Mouse (Mus musculus): Measurements from ENCODE around the gene Miip.

Miip gene

DNA sequence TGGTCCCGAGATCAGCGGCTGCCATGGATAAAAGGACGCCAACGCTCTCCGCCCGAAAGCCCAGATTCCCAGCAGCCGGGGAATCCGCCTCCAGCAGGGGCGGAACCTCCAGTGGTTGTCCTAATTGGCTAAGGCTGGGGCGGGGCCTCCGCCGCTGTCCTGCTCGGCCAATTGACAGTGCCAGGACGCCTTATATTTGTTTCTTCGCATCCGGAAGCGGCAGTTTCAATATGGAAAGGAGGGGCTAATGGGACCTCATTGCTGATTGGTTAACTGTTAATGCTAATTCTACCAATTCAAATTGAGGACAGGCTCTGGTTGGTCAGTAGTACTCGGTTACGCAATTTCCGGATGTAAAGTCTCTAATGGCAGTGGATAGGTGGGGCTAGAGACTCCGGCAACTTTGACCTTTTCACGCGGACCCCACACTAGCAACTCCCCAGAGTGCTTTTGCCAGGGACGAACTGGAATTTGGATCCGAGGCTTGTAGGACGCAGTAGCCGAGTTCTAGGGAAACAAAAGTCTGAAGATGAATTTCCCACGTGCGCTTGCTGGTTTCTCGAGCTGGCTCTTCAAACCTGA, at the start of gene Miip, which contains the start of gene Fv1:
Gene Miip (minus strand): TSS at position 367 of the 582 bp plus-strand sequence.
Gene Fv1 (plus strand): TSS at position 530 of the 582 bp plus-strand sequence.
- peak; percentile 97 for DNase-seq

DNA sequence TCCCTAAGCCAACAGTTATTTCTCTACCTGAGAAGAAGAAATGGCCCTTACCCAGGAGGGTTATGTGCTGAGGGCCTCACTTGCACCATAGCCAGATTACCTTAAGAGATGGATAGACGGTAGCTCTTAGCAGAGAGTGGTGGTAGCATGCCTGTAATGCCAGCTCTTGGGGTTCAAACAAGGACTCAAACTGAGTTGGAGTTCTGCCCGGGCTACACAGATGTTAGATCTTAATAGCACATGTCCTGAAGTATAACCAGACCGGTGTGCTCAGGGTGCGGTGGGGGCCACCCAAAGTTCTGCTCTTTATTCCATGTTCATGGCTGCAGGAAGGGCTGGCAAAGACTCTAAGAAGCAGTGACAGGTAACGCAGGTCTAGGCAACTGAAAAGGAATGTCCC, 40.9 kb upstream of the Miip start:
- DNase-seq, result no peak

DNA sequence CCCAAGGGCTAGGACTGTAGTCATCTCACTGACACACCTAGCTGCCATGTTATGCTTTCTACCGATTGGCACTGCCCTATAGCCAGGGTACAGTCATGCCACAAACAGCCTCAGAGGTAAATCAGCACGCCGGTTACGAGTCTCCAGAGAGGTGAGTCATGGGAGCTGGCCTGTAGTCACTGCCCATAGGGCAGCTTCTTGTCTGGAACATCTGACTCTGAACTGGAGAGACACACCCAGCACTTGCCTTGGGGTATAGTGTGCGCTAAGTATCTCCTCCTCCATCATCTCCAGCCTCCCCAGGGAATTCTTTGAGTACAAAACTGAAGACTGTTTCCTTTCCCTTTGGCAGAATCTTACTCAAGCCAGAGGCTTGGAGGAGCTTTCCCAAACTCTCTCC, 37.6 kb upstream of the Miip start:
- peak; percentile 38 for DNase-seq

DNA sequence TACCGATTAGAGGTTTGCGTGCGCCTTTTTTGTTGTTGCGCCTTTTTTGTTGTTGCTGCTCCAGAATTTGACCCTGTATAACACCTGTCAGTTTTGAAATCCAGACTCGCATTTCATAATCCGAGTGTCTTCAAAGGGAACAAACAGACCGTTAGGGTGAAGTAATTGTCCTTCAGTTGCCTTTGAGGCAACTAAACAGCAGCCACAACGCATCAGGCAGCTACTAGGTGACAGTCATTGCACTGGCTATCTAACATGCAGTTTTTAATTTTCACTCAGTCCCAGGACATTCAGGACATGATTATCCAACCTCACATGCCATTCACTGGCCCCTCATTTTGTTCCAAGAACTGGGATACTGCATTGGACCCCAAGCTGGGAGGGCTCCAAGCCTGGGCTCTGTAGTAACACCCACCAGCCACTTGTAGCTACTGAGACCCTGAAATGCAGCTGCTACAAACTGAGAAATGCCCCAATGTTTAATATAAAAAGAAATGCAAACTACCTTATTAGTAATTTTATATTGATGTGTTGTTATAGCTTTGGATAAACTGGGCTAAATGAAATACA, 36.6 kb upstream of the Miip start:
- peak; percentile 64 for DNase-seq

DNA sequence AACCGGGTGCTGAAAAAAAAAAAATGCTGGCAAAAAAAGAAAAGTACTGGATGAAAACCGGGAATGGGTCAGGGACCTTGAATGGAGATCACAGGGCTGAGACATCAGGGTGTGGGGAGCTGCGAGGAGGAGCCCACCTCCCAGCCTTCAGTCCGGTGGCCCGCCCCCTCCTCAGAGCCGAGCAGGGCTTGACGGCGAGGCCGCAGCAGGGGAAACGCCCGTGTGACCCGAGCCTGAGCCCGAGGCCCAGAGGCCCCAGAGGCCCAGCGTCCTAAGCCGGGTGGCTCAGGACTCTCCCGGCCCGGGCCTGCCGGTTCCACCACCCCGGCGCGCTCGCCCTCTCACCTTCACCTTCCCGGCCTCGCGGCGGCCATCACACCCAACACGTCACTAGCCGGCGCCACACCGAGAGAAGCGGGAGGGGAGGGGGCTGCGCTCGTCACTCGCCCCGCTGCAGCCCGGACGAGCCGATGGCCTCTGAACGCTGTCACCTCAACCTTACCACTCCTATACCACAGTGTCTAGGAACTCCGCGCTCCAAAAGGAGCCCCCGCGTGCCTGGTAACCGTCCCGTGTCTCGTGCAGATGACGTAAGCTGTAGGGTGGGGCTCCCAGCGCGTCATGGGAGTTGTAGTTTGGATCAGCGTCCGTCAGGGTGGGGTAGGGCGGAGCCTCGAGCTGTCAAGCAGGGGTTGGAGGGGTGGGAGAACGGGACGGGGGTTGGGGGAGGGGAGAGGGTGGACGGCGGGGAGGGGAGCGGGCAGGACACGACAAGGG, 35.9 kb upstream of the Miip start, which contains the start of gene Mfn2:
Gene Mfn2 (minus strand): TSS at position 392 of the 777 bp plus-strand sequence.
- DNase-seq, result peak; percentile 94

DNA sequence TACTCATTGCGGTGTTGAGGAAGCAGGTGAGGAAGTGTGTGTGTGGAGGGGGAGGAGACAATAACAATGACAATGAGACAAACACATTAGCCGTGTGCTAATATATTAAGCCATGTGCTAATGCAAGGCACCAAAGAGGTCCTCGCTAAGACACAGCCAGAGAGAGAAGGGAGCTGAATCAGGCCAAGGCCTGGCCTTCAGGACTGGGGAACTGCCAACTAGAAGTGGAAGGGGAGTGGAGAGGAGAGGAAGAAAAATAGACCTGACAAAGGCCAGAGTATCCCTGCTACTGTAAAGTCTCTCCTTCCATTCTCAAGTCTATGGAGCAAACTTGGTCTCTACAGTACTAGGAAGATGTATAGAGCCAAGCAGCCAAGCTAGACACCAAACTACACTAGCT, 35.0 kb upstream of the Miip start:
- peak; percentile 47 for DNase-seq

DNA sequence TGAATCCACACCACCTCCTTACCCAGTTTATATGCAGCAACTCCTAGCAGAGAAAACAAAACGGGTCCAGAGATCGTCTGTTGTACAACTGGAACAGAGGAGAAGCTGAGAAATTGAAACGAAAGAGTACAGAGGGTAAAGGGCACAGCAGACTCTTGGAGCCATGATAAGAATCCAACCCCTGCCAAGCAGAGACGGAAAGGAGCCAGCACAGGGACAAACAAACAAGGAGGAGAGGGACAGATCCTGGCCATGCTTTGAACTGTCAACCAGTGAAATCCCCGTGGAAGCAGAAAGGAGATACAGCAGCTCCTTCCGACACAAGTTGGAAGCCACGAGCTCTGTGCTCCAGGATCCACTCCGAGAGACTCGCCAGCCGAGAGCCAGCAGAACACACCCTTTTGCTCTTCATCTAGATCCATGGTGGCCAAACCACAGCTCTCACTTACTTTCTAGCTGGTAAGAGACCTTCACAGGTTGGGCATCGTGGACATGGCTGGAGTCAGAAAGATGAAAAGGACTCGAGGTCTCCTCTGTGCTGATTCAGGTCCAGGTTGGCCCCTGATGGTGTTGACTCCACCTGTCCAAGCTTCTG, 34.4 kb upstream of the Miip start:
- DNase-seq, result peak; percentile 36

DNA sequence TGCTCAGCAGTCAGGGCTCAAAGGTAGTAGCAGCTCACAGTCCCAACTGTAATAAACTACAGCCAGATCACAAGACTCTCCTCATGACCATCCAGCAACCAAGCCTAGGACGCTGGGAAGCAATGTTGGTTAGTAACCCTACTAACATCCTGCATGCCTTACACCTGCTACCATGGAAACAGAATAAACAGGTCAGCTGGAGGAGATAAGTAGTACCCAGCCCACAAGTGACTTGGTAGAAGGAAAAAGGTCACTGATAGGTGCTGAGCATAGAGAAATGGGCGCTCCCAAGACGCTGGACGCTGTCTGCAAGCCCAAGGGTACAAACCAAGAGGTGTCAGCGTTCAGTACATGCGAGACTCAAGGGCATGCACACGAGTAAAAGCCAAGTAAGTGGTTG, 31.8 kb upstream of the Miip start:
- no peak for DNase-seq

DNA sequence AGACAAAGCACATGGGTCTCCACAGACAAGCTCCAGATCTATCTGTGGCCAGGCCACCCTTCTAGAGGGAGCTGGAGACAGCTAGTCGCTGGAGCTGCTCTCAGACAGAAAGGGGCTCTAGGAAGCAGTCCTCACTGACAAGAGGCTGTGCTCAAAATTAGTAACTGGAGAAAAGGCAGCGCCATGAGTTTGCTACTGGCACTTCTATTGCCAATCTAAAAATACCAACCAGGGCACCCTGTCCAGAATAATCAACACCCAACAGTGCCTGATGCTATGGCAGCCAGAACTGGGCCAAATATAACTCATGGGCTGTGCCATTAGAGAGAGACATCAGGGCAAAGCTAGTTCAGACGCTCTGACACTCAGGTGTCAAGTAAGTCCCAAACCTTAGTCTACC, 28.7 kb upstream of the Miip start:
- peak; percentile 50 for DNase-seq

DNA sequence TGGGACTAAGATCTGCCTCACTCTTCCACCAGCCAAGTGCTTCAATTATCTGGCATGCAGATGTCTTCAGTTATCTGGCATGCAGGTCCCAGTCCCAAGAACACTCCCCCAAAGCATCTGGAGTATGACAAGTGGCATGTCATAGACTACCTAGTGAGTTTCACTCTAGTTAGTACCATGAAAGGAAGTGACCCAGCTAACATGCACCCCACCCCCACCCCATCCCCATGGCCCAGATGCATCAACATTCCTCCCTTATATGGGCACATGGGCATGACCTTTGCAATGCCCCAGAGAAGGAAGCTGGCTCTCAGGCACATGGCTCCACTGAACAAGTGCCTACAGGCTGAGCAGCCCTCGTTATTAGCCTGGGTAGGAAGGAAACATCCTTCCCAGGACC, 27.8 kb upstream of the Miip start:
- DNase-seq, result no peak

DNA sequence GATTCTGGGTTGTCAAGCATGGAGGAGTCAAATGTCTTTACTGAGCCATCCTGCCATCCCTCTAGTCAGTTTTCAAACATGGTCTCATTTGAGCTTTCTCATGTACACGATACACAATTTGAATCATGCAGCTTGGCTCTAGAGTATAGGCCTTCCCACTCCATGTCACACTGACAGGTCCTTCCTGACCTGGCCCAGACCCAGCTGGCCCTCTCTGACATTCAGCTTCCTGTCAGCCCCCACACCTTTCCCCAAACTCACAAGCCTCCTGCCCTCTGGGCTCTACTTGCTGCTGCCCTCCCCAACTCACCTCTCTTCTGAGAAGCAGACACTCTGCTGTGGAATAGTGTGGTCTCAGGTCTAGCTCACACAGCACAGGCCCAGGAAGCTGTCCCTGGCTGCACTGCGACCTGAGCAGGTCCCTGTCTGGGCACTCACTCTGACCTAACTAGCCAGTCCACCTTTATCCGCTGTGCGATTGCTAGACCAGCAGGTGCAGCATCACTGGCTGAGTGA, 27.3 kb upstream of the Miip start:
- no peak for DNase-seq

DNA sequence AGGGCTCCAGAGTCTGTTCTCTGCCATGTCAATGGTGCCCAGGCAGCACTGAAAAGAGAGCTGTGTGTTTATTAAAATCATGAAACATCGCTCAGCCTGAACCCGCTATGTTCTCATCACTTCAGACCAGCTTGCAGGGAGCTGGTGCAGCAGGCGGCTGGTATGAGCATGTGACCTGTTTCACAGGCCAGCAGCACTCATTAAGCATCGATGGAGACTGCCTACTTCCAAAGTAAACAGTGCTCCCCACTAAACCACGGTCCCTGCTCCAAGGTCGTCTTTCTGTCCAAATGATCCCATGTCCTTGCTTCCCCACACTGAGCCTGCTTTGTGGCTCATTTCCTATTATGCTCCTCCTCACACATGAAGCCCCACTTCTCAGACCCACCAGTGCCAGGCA, 21.7 kb upstream of the Miip start:
- DNase-seq, result no peak

DNA sequence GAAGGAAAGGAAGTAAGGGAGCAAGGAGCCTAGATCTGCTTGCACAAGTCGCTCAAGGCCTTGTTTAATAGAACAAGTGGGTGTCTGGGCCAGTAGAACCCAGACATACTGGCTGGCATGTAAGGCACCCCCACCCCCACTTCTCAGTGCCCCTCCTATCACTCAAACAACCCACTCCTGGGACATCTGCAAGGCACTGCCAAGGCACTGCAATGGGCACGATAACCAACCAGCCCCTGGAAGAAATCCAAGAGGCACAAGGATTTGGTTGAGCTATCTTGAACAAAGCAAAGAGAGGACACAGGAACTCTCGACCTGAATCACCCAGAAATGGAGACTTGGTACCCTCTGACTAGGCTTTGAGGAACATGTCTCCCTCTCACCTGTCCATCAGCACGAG, 19.6 kb upstream of the Miip start:
- DNase-seq, result no peak

DNA sequence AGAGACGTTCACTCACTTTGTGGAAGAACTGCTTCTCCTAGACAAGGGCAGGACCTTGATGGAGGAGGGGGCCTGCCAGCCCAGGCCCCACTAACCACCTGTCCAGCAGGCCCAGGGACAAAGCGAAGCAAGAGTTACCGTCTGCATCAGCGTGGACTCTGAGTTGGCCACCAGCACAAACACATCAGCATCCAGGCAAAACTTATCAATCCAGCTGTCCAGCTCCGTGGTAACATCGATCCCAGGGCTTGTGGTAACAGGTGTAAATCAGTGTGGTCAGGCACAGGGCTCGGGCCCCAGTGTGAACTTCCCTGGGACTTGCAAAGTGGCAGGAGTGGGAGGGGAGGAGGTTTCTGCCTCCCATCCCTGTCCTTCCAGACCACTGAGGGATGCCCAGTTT, 18.7 kb upstream of the Miip start:
- no peak for DNase-seq

DNA sequence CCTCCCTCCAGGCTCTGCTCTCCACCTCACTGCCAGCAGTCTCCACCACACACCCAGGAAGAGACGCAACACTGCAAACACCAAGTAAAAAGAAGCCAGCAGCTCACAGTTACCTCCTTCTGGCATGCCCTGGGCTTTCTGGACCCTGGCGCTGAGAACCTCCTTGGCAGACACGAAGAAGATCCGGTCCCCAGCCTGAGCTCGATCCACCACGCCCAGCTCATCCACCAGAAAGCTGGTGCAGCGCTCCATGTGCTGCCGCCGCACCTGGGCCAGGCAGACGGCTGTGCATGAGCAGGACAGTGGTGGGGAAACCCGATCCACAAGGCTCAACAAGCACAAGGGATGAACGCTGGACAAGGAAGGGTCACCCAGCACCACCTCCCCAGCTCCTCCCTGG, 17.5 kb upstream of the Miip start:
- DNase-seq, result no peak

DNA sequence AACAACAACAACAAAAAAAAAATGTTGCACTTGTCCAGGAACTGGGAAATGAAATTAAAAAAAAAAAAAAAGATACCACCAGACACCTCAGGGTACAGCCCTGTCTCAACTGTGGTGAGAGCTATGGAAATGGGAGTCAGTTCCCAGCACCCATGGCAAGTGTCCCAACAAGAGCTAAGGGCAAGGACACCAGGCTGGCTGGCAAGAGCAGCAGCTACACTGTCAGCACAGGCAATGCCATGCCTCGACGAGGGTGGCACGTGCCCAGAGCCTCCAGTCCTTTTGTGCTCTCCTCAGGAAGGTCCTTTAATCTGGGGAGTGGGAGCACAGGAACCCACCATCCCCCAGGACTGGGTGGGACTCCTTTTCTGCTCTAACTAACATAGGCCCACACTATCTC, 15.5 kb upstream of the Miip start:
- DNase-seq, result no peak

DNA sequence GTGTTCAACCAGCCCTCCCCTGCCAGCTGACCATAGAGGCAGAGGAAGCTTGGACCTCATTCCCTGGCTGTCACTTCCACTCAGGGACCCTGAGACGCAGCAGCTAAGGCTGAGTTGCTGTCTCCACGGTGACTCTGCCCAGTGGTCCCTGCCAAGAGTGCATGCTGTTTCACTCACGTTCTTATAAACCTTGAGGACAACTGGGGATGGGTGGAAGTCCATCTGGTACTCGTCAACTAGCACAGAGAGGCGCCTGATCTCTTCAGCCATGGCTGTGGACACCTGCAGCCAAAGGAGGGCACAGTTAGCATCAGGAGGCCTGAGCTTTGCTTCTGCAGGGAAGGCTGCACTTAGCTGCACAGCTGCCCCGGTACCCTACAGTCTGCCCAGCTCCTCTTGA, 14.4 kb upstream of the Miip start:
- no peak for DNase-seq

DNA sequence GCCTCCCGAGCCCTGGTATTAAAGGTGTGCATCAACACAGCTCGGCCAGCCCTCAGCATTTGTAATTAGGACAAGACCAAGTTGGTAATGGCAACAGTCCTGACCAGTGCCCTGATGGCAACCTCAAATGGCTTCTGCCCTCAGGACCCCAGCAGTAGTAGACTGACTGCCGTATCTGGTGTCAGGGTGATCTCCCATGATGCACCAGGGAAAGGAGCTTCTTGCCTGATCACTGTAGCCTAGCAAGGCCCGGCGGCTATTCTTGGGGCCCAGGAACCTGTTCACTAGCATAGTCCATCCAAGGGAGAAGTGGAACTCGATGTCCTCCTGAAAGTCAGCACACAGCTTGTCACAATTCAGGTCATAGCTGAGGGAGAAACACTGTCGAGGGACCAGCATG, 13.2 kb upstream of the Miip start:
- no peak for DNase-seq

DNA sequence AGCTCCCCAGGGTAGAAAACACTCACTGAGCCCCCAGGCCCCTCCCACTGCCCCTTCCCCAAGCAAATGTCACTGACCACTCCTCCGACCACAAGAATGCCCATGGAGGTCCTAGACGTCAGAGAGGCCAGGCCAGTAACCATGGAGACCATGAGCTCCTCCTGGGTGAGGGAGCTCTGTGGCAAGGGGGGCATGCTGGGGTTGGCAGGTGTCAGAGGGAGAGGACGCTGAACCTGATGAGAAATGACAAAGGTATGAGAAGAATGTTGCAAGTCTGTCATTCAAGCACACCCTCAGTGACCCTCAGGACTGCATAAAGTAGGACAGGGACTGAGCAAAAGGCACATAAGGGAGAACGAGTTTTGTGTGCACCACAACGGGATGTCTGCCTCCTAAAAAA, 11.2 kb upstream of the Miip start:
- no peak for DNase-seq

DNA sequence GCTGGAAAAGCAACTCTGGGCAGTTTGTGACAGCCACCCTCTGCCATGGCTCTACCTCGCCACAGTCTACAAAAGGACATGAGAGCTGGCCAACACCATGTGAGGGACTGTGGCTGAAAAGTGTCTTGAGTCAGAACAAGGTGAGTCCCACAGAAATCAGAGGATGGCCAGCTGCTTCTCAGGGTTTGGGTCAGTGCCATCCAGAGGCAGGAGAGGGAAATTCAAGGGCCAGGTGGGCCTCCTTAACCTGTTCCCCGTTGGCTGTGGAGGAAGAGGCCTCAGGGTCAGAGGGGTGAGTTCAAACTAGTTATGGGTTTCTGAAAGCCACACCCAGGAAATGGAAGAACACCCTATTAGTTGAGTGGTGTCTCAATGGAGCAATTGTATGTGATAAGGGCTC, 10.8 kb upstream of the Miip start:
- no peak for DNase-seq

DNA sequence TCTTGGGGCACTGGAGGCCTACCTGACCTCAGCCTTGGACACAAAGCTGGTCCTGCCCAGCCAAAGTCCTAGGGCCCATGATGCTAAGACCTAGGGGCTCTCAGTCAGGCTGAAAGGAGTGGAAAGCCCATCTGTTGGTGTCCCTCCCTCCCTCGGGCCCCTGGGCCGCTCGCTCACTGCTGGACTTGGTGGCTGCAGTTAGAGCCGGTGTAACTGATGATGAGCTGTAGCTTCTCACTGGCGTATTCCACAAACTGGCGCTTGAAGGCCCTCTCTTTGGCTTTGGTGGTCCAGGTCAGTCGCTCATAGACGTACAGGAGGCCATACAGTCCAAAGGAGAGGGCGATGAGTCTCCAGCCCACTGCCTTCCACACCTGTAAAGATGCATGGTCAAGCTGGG, 9.9 kb upstream of the Miip start:
- no peak for DNase-seq

DNA sequence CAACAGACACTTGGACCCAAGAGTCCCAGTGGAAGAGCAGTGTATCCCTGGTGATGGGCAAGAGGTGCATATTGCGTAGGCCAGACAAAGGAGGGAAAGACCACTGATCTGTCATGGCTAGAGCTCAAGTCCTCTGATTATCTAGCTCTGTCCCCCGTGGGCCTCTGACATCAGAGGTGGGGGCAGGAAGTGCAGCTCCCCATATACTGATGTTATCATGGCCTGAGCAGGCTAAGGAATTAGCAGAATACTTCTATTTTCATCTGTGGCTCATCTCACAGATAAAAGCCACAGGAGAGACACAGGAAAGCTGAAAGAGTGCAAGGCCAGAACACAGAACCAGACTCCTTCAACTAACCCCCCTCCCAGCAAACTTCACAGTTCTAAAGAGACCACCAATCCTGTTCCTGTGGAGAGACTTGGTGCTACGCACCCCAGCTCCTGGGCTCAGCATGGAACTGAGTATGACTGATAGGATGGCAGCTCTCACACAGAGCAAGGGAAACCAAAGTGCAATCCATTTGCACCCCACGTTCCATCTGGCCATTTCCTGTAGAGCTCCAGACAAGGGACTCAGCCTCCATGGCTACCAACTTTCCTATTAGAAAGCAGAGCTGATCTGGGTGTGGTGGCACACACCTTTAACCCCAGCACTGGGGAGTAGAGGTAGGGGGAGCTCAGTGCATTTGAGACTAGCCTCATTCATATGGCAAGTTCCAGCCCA, 7.4 kb upstream of the Miip start:
- DNase-seq, result no peak

DNA sequence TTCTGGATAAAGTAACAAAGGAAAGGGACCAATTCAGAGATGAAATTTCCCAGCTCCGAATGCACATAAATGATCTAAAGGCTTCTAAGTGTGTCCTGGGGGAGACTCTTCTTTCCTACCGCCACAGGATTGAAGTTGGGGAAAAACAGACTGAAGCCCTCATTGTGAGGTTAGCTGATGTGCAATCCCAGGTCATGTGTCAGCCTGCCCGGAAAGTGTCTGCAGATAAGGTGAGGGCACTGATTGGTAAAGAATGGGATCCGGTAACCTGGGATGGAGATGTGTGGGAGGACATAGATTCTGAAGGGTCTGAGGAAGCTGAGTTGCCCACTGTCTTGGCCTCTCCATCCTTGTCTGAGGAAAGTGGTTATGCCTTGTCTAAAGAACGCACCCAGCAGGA, 622 bp upstream of the Miip start:
- DNase-seq, result no peak
